In the genomic region with DNA sequence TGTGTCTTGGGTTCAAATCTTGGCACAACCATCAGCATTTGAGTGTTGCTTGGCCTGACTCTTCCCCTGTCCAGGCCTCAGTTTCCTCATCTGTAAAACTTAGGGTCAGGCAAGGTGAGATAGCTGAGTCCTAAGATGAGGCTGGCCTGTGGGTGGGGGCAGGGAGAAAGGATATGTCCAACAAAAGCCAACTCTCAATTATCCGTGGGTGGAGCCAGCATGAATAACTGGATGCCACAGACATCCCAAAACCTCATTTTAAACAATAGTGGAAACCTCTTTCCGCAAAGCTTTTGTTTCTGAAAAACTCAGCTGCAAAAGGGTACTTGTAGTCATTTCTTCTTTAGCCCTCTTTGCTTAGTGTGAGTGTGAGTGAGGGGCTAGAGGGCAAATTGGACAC, we compare ENCODE assay signal across 8 mouse cellular contexts. TPM values are rescaled to one million over a fixed set of nuclear protein-coding genes. Genes with fewer than 3 reads are reported as not detected.
DNase-seq lines count a peak whose midpoint lies in the region; ATAC-seq lines count a peak whose summit lies in the region.
"Had no signal": no experiment of that assay in that cellular context is flagged by ENCODE, and none has a peak within 500 bp of the region (broad histone marks: within the 10 kb centered on the region; RNA-seq: fewer than 3 reads in every experiment).

No protein-coding gene starts in this region.

- no peaks in the 10 kb centered on the region for H3K36me3 ChIP-seq in lung, embryonic 16.5 days (ENCODE audit: control insufficient read depth, insufficient read depth, low read length)
- H3K36me3 ChIP-seq in forebrain, embryonic 14.5 days (ENCODE audit: control insufficient read depth, insufficient read depth, low read length), result no peaks in the 10 kb centered on the region
- H3K36me3 ChIP-seq in limb, embryonic 13.5 days, result peaks cover 2% of the 10 kb centered on the region; the same call in 1 of the 2 replicates

- ATAC-seq in lung, embryonic 16.5 days (ENCODE audit: low read depth), result no peak
- ATAC-seq in forebrain, embryonic 14.5 days, result no peak
- no peak for ATAC-seq in limb, embryonic 13.5 days (ENCODE audit: low FRiP score, low read depth)

- H3K4me3 ChIP-seq in lung, embryonic 16.5 days (ENCODE audit: low read length), result peak overlapping the region; percentile 15
- H3K4me3 ChIP-seq in forebrain, embryonic 14.5 days (ENCODE audit: low read depth, low read length), result peak overlapping the region; percentile 73; the same call in 1 of the 2 replicates
- H3K4me3 ChIP-seq in limb, embryonic 13.5 days, result peak overlapping the region; percentile 90

- H3K27ac ChIP-seq in lung, embryonic 16.5 days (ENCODE audit: low read length), result peak overlapping the region; percentile 93
- no peak overlapping the region for H3K27ac ChIP-seq in forebrain, embryonic 14.5 days (ENCODE audit: low read depth, low read length)
- H3K27ac ChIP-seq in limb, embryonic 13.5 days, result peak overlapping the region; percentile 96

- H3K9ac ChIP-seq in lung, embryonic 16.5 days (ENCODE audit: low read length), result peak overlapping the region; percentile 93; the same call in 1 of the 2 replicates
- H3K9ac ChIP-seq in forebrain, embryonic 14.5 days (ENCODE audit: low read length), result peak overlapping the region; percentile 90
- peak overlapping the region; percentile 97 for H3K9ac ChIP-seq in limb, embryonic 13.5 days

- H3K9me3 ChIP-seq in lung, embryonic 16.5 days (ENCODE audit: control insufficient read depth, low read length), result no peaks in the 10 kb centered on the region
- H3K9me3 ChIP-seq in forebrain, embryonic 14.5 days (replicated peaks; ENCODE audit: control insufficient read depth, low read length), result no peaks in the 10 kb centered on the region
- H3K9me3 ChIP-seq in limb, embryonic 13.5 days, result no peaks in the 10 kb centered on the region

- 40% methylated on average over 2 of the region's 2 CpGs for WGBS in lung, embryonic 16.5 days
- 33% methylated on average over 2 of the region's 2 CpGs for WGBS in forebrain, embryonic 14.5 days
- WGBS in limb, embryonic 13.5 days, result 69% methylated on average over 2 of the region's 2 CpGs

- H3K4me1 ChIP-seq in lung, embryonic 16.5 days (replicated peaks; ENCODE audit: control insufficient read depth, insufficient read depth, low read length), result peaks cover 63% of the 10 kb centered on the region
- peaks cover 42% of the 10 kb centered on the region for H3K4me1 ChIP-seq in forebrain, embryonic 14.5 days (ENCODE audit: control insufficient read depth, insufficient read depth, low read length)
- peaks cover 87% of the 10 kb centered on the region for H3K4me1 ChIP-seq in limb, embryonic 13.5 days

- no peaks in the 10 kb centered on the region for H3K27me3 ChIP-seq in lung, embryonic 16.5 days (ENCODE audit: control insufficient read depth, insufficient read depth, low read depth, low read length)
- no peaks in the 10 kb centered on the region for H3K27me3 ChIP-seq in forebrain, embryonic 14.5 days (replicated peaks; ENCODE audit: control insufficient read depth, insufficient read depth, low read length)
- no peaks in the 10 kb centered on the region for H3K27me3 ChIP-seq in limb, embryonic 13.5 days

- DNase-seq in lung, postnatal 25 days (ENCODE audit: low spot score), result no peak
- no peak for DNase-seq in forebrain, embryonic 14.5 days (ENCODE audit: low spot score)
- no peak for DNase-seq in right cerebral cortex, postnatal 10 days (ENCODE audit: low spot score in 2 of 2)
- no peak for DNase-seq in frontal cortex, postnatal 25 days (ENCODE audit: low spot score in 2 of 2)
- no peak for DNase-seq in testis, postnatal 14 days (ENCODE audit: low spot score)
- DNase-seq: cerebellum, adult 11 months had no signal

- H3K4me2 ChIP-seq in lung, embryonic 16.5 days (ENCODE audit: low read depth, low read length), result peak overlapping the region; percentile 91
- peak overlapping the region; percentile 93 for H3K4me2 ChIP-seq in forebrain, embryonic 14.5 days (ENCODE audit: low read length)
- peak overlapping the region; percentile 100 for H3K4me2 ChIP-seq in limb, embryonic 13.5 days (replicated peaks)

RNA-seq across cellular contexts. Expression of gene Glis2, which starts 2.3 kb away (rescaled TPM):
- polyA plus RNA-seq in lung, embryonic 16.5 days (2015; fragmentation: Nextera tagmentation; extraction: Ambion mirVana), result 21.3 and 23.7 TPM in 2 replicates
- 9.0 and 10.0 TPM in 2 replicates for polyA plus RNA-seq in forebrain, embryonic 14.5 days (2014; fragmentation: Nextera tagmentation; extraction: Ambion mirVana)
- polyA plus RNA-seq in limb, embryonic 13.5 days (2015; fragmentation: Nextera tagmentation; extraction: Ambion mirVana), result 32.0 and 39.4 TPM in 2 replicates

RNA-seq across cellular contexts. Expression of gene Pam16, which starts 28.0 kb away (rescaled TPM):
- 89.9 and 96.2 TPM in 2 replicates for polyA plus RNA-seq in lung, embryonic 16.5 days (2015; fragmentation: Nextera tagmentation; extraction: Ambion mirVana)
- polyA plus RNA-seq in forebrain, embryonic 14.5 days (2014; fragmentation: Nextera tagmentation; extraction: Ambion mirVana), result 160 and 192 TPM in 2 replicates
- polyA plus RNA-seq in limb, embryonic 13.5 days (2015; fragmentation: Nextera tagmentation; extraction: Ambion mirVana), result 105 and 106 TPM in 2 replicates

RNA-seq across cellular contexts. Expression of gene Tfap4, which starts 37.2 kb away (rescaled TPM):
- 13.2 and 15.5 TPM in 2 replicates for polyA plus RNA-seq in lung, embryonic 16.5 days (2015; fragmentation: Nextera tagmentation; extraction: Ambion mirVana)
- 9.1 and 12.0 TPM in 2 replicates for polyA plus RNA-seq in forebrain, embryonic 14.5 days (2014; fragmentation: Nextera tagmentation; extraction: Ambion mirVana)
- polyA plus RNA-seq in limb, embryonic 13.5 days (2015; fragmentation: Nextera tagmentation; extraction: Ambion mirVana), result 24.9 and 26.3 TPM in 2 replicates

RNA-seq across cellular contexts. Expression of gene Vasn, which starts 42.9 kb away (rescaled TPM):
- polyA plus RNA-seq in lung, embryonic 16.5 days (2015; fragmentation: Nextera tagmentation; extraction: Ambion mirVana), result 28.5 and 30.4 TPM in 2 replicates
- 2.1 and 2.8 TPM in 2 replicates for polyA plus RNA-seq in forebrain, embryonic 14.5 days (2014; fragmentation: Nextera tagmentation; extraction: Ambion mirVana)
- polyA plus RNA-seq in limb, embryonic 13.5 days (2015; fragmentation: Nextera tagmentation; extraction: Ambion mirVana), result 35.6 and 35.9 TPM in 2 replicates

RNA-seq across cellular contexts. Expression of gene Dnaja3, which starts 43.0 kb away (rescaled TPM):
- polyA plus RNA-seq in lung, embryonic 16.5 days (2015; fragmentation: Nextera tagmentation; extraction: Ambion mirVana), result 61.3 and 61.9 TPM in 2 replicates
- polyA plus RNA-seq in forebrain, embryonic 14.5 days (2014; fragmentation: Nextera tagmentation; extraction: Ambion mirVana), result 39.7 and 47.4 TPM in 2 replicates
- 56.6 and 60.0 TPM in 2 replicates for polyA plus RNA-seq in limb, embryonic 13.5 days (2015; fragmentation: Nextera tagmentation; extraction: Ambion mirVana)

Comparison
In these comparisons a context has a peak if more than half of its experiments do, and no peak if none do; other contexts are left out.
1. H3K4me3 ChIP-seq: peak in every context shown above with its lines; median percentile 90 in limb, embryonic 13.5 days; 73 in forebrain, embryonic 14.5 days; 15 in lung, embryonic 16.5 days.